Mouse (Mus musculus) liver, embryonic 15.5 days (tissue): ENCODE results near the gene Tmem37. TPM values are rescaled to one million over a fixed set of nuclear protein-coding genes. Genes with fewer than 3 reads are reported as not detected.
"Not testable (repeated sequence)": the region's sequence is repeated elsewhere in the genome, so short reads cannot be mapped to it uniquely, and the experiment has no call there.

Source experiments
- ATAC-seq: fragments of 200-750 bp; cut with Nextera tagmentation; 2 replicates; pipeline ENCODE4 v1.8.0; 2017; ENCODE audit warnings: moderate number of reproducible peaks, mild to moderate bottlenecking, moderate library complexity; ENCODE audit not compliant: insufficient read depth
- H3K27ac ChIP-seq: fragments of 300-500 bp; sonication (generic); replicated peaks from 2 replicates; pipeline ENCODE4 v1.5.1; 2015; ENCODE audit warnings: mild to moderate bottlenecking, inconsistent platforms
- H3K27me3 ChIP-seq: fragments of 300-500 bp; sonication (generic); 2 replicates; pipeline ENCODE4 v1.6.1; 2015; ENCODE audit warnings: mild to moderate bottlenecking, inconsistent platforms
- H3K36me3 ChIP-seq: fragments of 300-500 bp; sonication (generic); replicated peaks from 2 replicates; pipeline ENCODE4 v1.6.1; 2015; ENCODE audit warnings: moderate library complexity, mild to moderate bottlenecking, inconsistent platforms
- H3K4me1 ChIP-seq: fragments of 300-500 bp; sonication (generic); replicated peaks from 2 replicates; pipeline ENCODE4 v1.6.1; 2015; ENCODE audit warnings: inconsistent platforms
- H3K4me2 ChIP-seq: fragments of 300-500 bp; sonication (generic); 2 replicates; pipeline ENCODE4 v1.6.1; 2015; ENCODE audit warnings: moderate library complexity, mild to moderate bottlenecking, inconsistent platforms
- H3K4me3 ChIP-seq: fragments of 300-500 bp; sonication (generic); replicated peaks from 2 replicates; pipeline ENCODE4 v1.5.1; 2015; ENCODE audit warnings: mild to moderate bottlenecking, inconsistent platforms
- H3K9ac ChIP-seq: fragments of 300-500 bp; sonication (generic); 2 replicates; pipeline ENCODE4 v1.6.1; 2015; ENCODE audit warnings: moderate library complexity, mild to moderate bottlenecking, inconsistent platforms
- H3K9me3 ChIP-seq: fragments of 300-500 bp; sonication (generic); replicated peaks from 2 replicates; pipeline ENCODE4 v1.6.1; 2016; ENCODE audit warnings: inconsistent platforms
- WGBS: fragments of 180-500 bp; shearing (Covaris S2); methylation state at CpG from one replicate; pipeline ENCODE4 v1.1.7; 2015; ENCODE audit warnings: mixed read lengths; ENCODE audit not compliant: insufficient replicate concordance; 5-methylcytosine and 5-hydroxymethylcytosine counted together
- polyA plus RNA-seq: library from polyadenylated mRNA; unstranded; fragments of >200 nt; fragmentation: Nextera tagmentation; extraction: Ambion mirVana; gene quantifications from 2 replicates; pipeline ENCODE4 v1.2.1, GENCODE M21; 2015

Gene Tmem37
- polyA plus RNA-seq, 1 experiment from 2014 or later = 84.6 TPM

GRCm38 (mm10) chr1:120112251-120113187 lies 38.6 kb upstream of the Tmem37 start:
- no peak for ATAC-seq
- Histone ChIP-seq H3K9me3 (0 out of 2 replicates have a peak, but pooled peaks cover 4% of the 10 kb centered on the region), H3K4me1 (peaks cover 10% of the 10 kb centered on the region; the same call in 1 of the 2 replicates), H3K4me2 (no peak overlapping the region), H3K36me3 (peaks cover 47% of the 10 kb centered on the region), H3K9ac (no peak overlapping the region), H3K27ac (no peak overlapping the region), H3K4me3 (no peak overlapping the region), H3K27me3 (no peaks in the 10 kb centered on the region)
- WGBS = 43% methylated on average over 12 of the region's 12 CpGs

GRCm38 (mm10) chr1:120111766-120112165 lies 37.9 kb upstream of the Tmem37 start:
- H3K9me3 ChIP-seq = 0 out of 2 replicates have a peak, but pooled peaks cover 4% of the 10 kb centered on the region
- no peak overlapping the region for H3K4me2 ChIP-seq
- no peak overlapping the region for H3K27ac ChIP-seq
- H3K4me1 ChIP-seq = peaks cover 10% of the 10 kb centered on the region; the same call in 1 of the 2 replicates
- H3K4me3 ChIP-seq = no peak overlapping the region
- no peak for ATAC-seq
- no peaks in the 10 kb centered on the region for H3K27me3 ChIP-seq
- 70% methylated on average over 8 of the region's 8 CpGs for WGBS
- no peak overlapping the region for H3K9ac ChIP-seq
- H3K36me3 ChIP-seq = peaks cover 42% of the 10 kb centered on the region

- ATAC-seq = no peak
- Histone ChIP-seq H3K36me3 (peaks cover 29% of the 10 kb centered on the region), H3K27ac (no peak overlapping the region), H3K4me1 (peaks cover 10% of the 10 kb centered on the region; the same call in 1 of the 2 replicates), H3K9me3 (0 out of 2 replicates have a peak, but pooled peaks cover 4% of the 10 kb centered on the region), H3K9ac (no peak overlapping the region), H3K4me2 (no peak overlapping the region), H3K27me3 (no peaks in the 10 kb centered on the region), H3K4me3 (no peak overlapping the region)
- 79% methylated on average over 19 of the region's 19 CpGs for WGBS
Observed at GRCm38 (mm10) chr1:120109741-120110432, 36.0 kb upstream of the Tmem37 start.

- Histone ChIP-seq H3K36me3 (no peaks in the 10 kb centered on the region), H3K4me3 (no peak overlapping the region), H3K9ac (no peak overlapping the region), H3K4me1 (no peaks in the 10 kb centered on the region), H3K4me2 (no peak overlapping the region), H3K27me3 (no peaks in the 10 kb centered on the region), H3K27ac (no peak overlapping the region), H3K9me3 (no peaks in the 10 kb centered on the region)
- no peak for ATAC-seq
- 61% methylated on average over 5 of the region's 5 CpGs for WGBS
Observed at GRCm38 (mm10) chr1:120105556-120105959, 31.7 kb upstream of the Tmem37 start.

- Histone ChIP-seq H3K27ac (no peak overlapping the region), H3K9me3 (no peaks in the 10 kb centered on the region), H3K4me1 (0 out of 2 replicates have a peak, but pooled peaks cover 6% of the 10 kb centered on the region), H3K4me2 (no peak overlapping the region), H3K4me3 (no peak overlapping the region), H3K27me3 (no peaks in the 10 kb centered on the region), H3K9ac (no peak overlapping the region), H3K36me3 (no peaks in the 10 kb centered on the region)
- no peak for ATAC-seq
- WGBS = 56% methylated on average over 3 of the region's 3 CpGs
Observed at GRCm38 (mm10) chr1:120101227-120101609, 27.3 kb upstream of the Tmem37 start.

- no peak overlapping the region for H3K4me2 ChIP-seq
- H3K4me3 ChIP-seq = no peak overlapping the region
- no peaks in the 10 kb centered on the region for H3K27me3 ChIP-seq
- no peaks in the 10 kb centered on the region for H3K9me3 ChIP-seq
- ATAC-seq = no peak
- H3K4me1 ChIP-seq = 0 out of 2 replicates have a peak, but pooled peaks cover 6% of the 10 kb centered on the region
- 59% methylated on average over 8 of the region's 8 CpGs for WGBS
- peak overlapping the region; percentile 29; the same call in 1 of the 2 replicates for H3K27ac ChIP-seq
- no peaks in the 10 kb centered on the region for H3K36me3 ChIP-seq
- H3K9ac ChIP-seq = no peak overlapping the region
Observed at GRCm38 (mm10) chr1:120100456-120101226, 26.8 kb upstream of the Tmem37 start.

- no peaks in the 10 kb centered on the region for H3K9me3 ChIP-seq
- peak; percentile 41; the same call in 1 of the 2 replicates for ATAC-seq
- no peak overlapping the region for H3K9ac ChIP-seq
- 33% methylated on average over 6 of the region's 6 CpGs for WGBS
- H3K4me2 ChIP-seq = no peak overlapping the region
- no peak overlapping the region for H3K4me3 ChIP-seq
- no peaks in the 10 kb centered on the region for H3K36me3 ChIP-seq
- H3K27ac ChIP-seq = no peak overlapping the region
- H3K4me1 ChIP-seq = 0 out of 2 replicates have a peak, but pooled peaks cover 9% of the 10 kb centered on the region
- no peaks in the 10 kb centered on the region for H3K27me3 ChIP-seq
Observed at GRCm38 (mm10) chr1:120099483-120099882, 25.6 kb upstream of the Tmem37 start.

GRCm38 (mm10) chr1:120098327-120098726 lies 24.5 kb upstream of the Tmem37 start:
- ATAC-seq = no peak
- 9% methylated on average over 7 of the region's 7 CpGs for WGBS

GRCm38 (mm10) chr1:120094920-120095319 lies 21.0 kb upstream of the Tmem37 start:
- Histone ChIP-seq H3K4me2 (no peak overlapping the region), H3K9ac (no peak overlapping the region), H3K27ac (no peak overlapping the region), H3K36me3 (no peaks in the 10 kb centered on the region), H3K9me3 (no peaks in the 10 kb centered on the region), H3K4me1 (0 out of 2 replicates have a peak, but pooled peaks cover 9% of the 10 kb centered on the region), H3K4me3 (no peak overlapping the region), H3K27me3 (no peaks in the 10 kb centered on the region)
- ATAC-seq = no peak
- 21% methylated on average over 3 of the region's 3 CpGs for WGBS

More at GRCm38 (mm10) chr1:120098327-120098726, 24.5 kb upstream of the Tmem37 start:
- Histone ChIP-seq H3K4me1 (0 out of 2 replicates have a peak, but pooled peaks cover 9% of the 10 kb centered on the region), H3K27ac (no peak overlapping the region), H3K27me3 (no peaks in the 10 kb centered on the region), H3K36me3 (no peaks in the 10 kb centered on the region), H3K9ac (no peak overlapping the region), H3K4me3 (no peak overlapping the region), H3K4me2 (no peak overlapping the region), H3K9me3 (no peaks in the 10 kb centered on the region)

- WGBS = 44% methylated on average over 11 of the region's 14 CpGs
- not testable (repeated sequence) for ATAC-seq, H3K4me2 ChIP-seq, H3K27me3 ChIP-seq, H3K4me3 ChIP-seq, H3K27ac ChIP-seq, H3K9me3 ChIP-seq, H3K36me3 ChIP-seq, H3K4me1 ChIP-seq, H3K9ac ChIP-seq
Observed at GRCm38 (mm10) chr1:120093482-120094134, 19.7 kb upstream of the Tmem37 start.
